Mouse (Mus musculus): ENCODE measurements around the gene Hist1h4d. TPM values are rescaled to one million over a fixed set of nuclear protein-coding genes. Genes with fewer than 3 reads are reported as not detected.

The Hist1h4d gene
- total RNA-seq, 1 experiment from 2014 or later = 86.8 TPM

Other genes with a start within 250 kb of the Hist1h4d start
- gene Zfp322a, start 212.4 kb upstream of the Hist1h4d start, total RNA-seq (2023) = 13.3 TPM
- gene Abt1, start 157.7 kb upstream of the Hist1h4d start, total RNA-seq (2023) = 15.9 TPM
- not detected for gene Btn1a1, start 115.7 kb upstream of the Hist1h4d start, total RNA-seq (2023)
- not detected for gene Btn2a2, start 92.7 kb upstream of the Hist1h4d start, total RNA-seq (2023)
- 147 TPM for gene Hist1h4h, start 50.5 kb upstream of the Hist1h4d start, total RNA-seq (2023)
- 24.7 TPM for gene Hist1h2af, start 47.7 kb upstream of the Hist1h4d start, total RNA-seq (2023)
- gene Hist1h3g, start 46.2 kb upstream of the Hist1h4d start, total RNA-seq (2023) = 2.3 TPM
- 5.5 TPM for gene Hist1h2bh, start 38.2 kb upstream of the Hist1h4d start, total RNA-seq (2023)
- gene Hist1h3f, start 37.5 kb upstream of the Hist1h4d start, total RNA-seq (2023) = 48.1 TPM
- gene Hist1h4f, start 29.9 kb upstream of the Hist1h4d start, total RNA-seq (2023) = 42.3 TPM
- 5.2 TPM for gene Hist1h1d, start 28.3 kb upstream of the Hist1h4d start, total RNA-seq (2023)
- gene Hist1h3e, start 19.2 kb upstream of the Hist1h4d start, total RNA-seq (2023) = 91.9 TPM
- gene Hist1h2ae, start 10.4 kb upstream of the Hist1h4d start, total RNA-seq (2023) = 7.8 TPM
- gene Hist1h2bg, start 10.2 kb upstream of the Hist1h4d start, total RNA-seq (2023) = 110 TPM
- 40.8 TPM for gene Hist1h2bf, start 7.4 kb upstream of the Hist1h4d start, total RNA-seq (2023)
- gene Hist1h2ad, start 7.2 kb upstream of the Hist1h4d start, total RNA-seq (2023) = 3.8 TPM
- 3.4 TPM for gene Hist1h3d, start 5.8 kb upstream of the Hist1h4d start, total RNA-seq (2023)
- 8.4 TPM for gene Hist1h2be, start 39.5 kb downstream of the Hist1h4d start, total RNA-seq (2023)
- 82.2 TPM for gene Hist1h1e, start 41.0 kb downstream of the Hist1h4d start, total RNA-seq (2023)
- gene Hist1h2ac, start 102.3 kb downstream of the Hist1h4d start, total RNA-seq (2023) = 3.4 TPM
- gene Hist1h2bc, start 102.6 kb downstream of the Hist1h4d start, total RNA-seq (2023) = 5.1 TPM
- gene Hist1h1t, start 114.2 kb downstream of the Hist1h4d start, total RNA-seq (2023) = not detected
- gene Hist1h4c, start 116.9 kb downstream of the Hist1h4d start, total RNA-seq (2023) = 75.4 TPM
- gene Hfe, start 129.3 kb downstream of the Hist1h4d start, total RNA-seq (2023) = 1.5 TPM
- gene Hist1h1c, start 157.2 kb downstream of the Hist1h4d start, total RNA-seq (2023) = 504 TPM
- 5.8 TPM for gene Hist1h3c, start 164.0 kb downstream of the Hist1h4d start, total RNA-seq (2023)
- 23.9 TPM for gene Hist1h2bb, start 165.1 kb downstream of the Hist1h4d start, total RNA-seq (2023)
- 30.2 TPM for gene Hist1h2ab, start 169.5 kb downstream of the Hist1h4d start, total RNA-seq (2023)
- gene Hist1h3b, start 170.7 kb downstream of the Hist1h4d start, total RNA-seq (2023) = 33.8 TPM
- gene Hist1h4b, start 175.4 kb downstream of the Hist1h4d start, total RNA-seq (2023) = 27.7 TPM
- gene Hist1h4a, start 179.6 kb downstream of the Hist1h4d start, total RNA-seq (2023) = 63.7 TPM
- 96.6 TPM for gene Hist1h3a, start 180.8 kb downstream of the Hist1h4d start, total RNA-seq (2023)
- 18.2 TPM for gene Hist1h1a, start 182.1 kb downstream of the Hist1h4d start, total RNA-seq (2023)
- not detected for gene Trim38, start 188.3 kb downstream of the Hist1h4d start, total RNA-seq (2023)
- gene Slc17a2, start 225.4 kb downstream of the Hist1h4d start, total RNA-seq (2023) = not detected

Measured in CD4-positive naive resting alpha-beta T cell, adult 76 days (primary cell).